Mouse (Mus musculus) spleen, adult 2 months (tissue): ENCODE measurements around the gene Skap1.

Source experiments
- CTCF ChIP-seq: fragments of 200-500 bp; IDR thresholded peaks from 2 replicates; pipeline ENCODE4 v1.5.1; 2011; ENCODE audit warnings: mild to moderate bottlenecking, inconsistent platforms; ENCODE audit not compliant: insufficient read depth, insufficient read length, insufficient replicate concordance; ENCODE audit errors: extremely low read depth
- POLR2A ChIP-seq: fragments of 200-500 bp; IDR thresholded peaks from 2 replicates; pipeline ENCODE4 v1.6.1; 2011; ENCODE audit warnings: low read depth, low read length, inconsistent platforms

- TF ChIP-seq CTCF: no peak
- no peak for TF ChIP-seq POLR2A
These were observed 158.4 kb downstream of the Skap1 start for GRCm38 (mm10) chr11:96622782-96623181.
